Mouse (Mus musculus) embryonic facial prominence, embryonic 14.5 days (tissue): ENCODE results near the gene Gxylt2. TPM values are rescaled to one million over a fixed set of nuclear protein-coding genes. Genes with fewer than 3 reads are reported as not detected.

ENCODE experiments used
- ATAC-seq: fragments of 200-750 bp; cut with Nextera tagmentation; 2 replicates; pipeline ENCODE4 v1.8.0; 2017; ENCODE audit warnings: low read depth, moderate number of reproducible peaks, moderate TSS enrichment
- DNase-seq: peaks from one replicate; pipeline ENCODE4 v3.0.0-alpha.2; 2015; ENCODE audit warnings: low spot score
- H3K27ac ChIP-seq: fragments of 300-500 bp; sonication (generic); replicated peaks from 2 replicates; pipeline ENCODE4 v1.5.1; 2014; ENCODE audit warnings: low read depth, mild to moderate bottlenecking, low read length, moderate library complexity
- H3K27me3 ChIP-seq: fragments of 300-500 bp; sonication (generic); replicated peaks from 2 replicates; pipeline ENCODE4 v1.6.1; 2014; ENCODE audit warnings: low read length; ENCODE audit not compliant: control insufficient read depth, insufficient read depth
- H3K36me3 ChIP-seq: fragments of 300-500 bp; sonication (generic); 2 replicates; pipeline ENCODE4 v1.6.1; 2014; ENCODE audit warnings: low read length, mixed read lengths; ENCODE audit not compliant: control insufficient read depth, insufficient read depth
- H3K4me1 ChIP-seq: fragments of 300-500 bp; sonication (generic); 2 replicates; pipeline ENCODE4 v1.6.1; 2014; ENCODE audit warnings: antibody characterized with exemption, low read length; ENCODE audit not compliant: control insufficient read depth, insufficient read depth
- H3K4me2 ChIP-seq: fragments of 300-500 bp; sonication (generic); 2 replicates; pipeline ENCODE4 v1.6.1; 2014; ENCODE audit warnings: low read depth, mild to moderate bottlenecking, low read length, moderate library complexity, mixed read lengths
- H3K4me3 ChIP-seq: fragments of 300-500 bp; sonication (generic); 2 replicates; pipeline ENCODE4 v1.5.1; 2014; ENCODE audit warnings: low read depth, mild to moderate bottlenecking, low read length
- H3K9ac ChIP-seq: fragments of 300-500 bp; sonication (generic); 2 replicates; pipeline ENCODE4 v1.6.1; 2014; ENCODE audit warnings: low read depth, mild to moderate bottlenecking, low read length, moderate library complexity, mixed read lengths
- H3K9me3 ChIP-seq: fragments of 300-500 bp; sonication (generic); 2 replicates; pipeline ENCODE4 v1.6.1; 2016; ENCODE audit warnings: low read length; ENCODE audit not compliant: control insufficient read depth
- WGBS: fragments of 180-500 bp; shearing (Covaris S2); extraction: QIAGEN DNeasy Blood & Tissue Kit; methylation state at CpG from one replicate; pipeline ENCODE4 v1.1.7; 2014; 5-methylcytosine and 5-hydroxymethylcytosine counted together
- polyA plus RNA-seq: library from polyadenylated mRNA; unstranded; fragments of >200 nt; fragmentation: Nextera tagmentation; extraction: Ambion mirVana; gene quantifications from 2 replicates; pipeline ENCODE4 v1.2.1, GENCODE M21; 2014

Gene Gxylt2
- polyA plus RNA-seq, 1 experiment from 2014 or later = 33.7 TPM

GRCm38 (mm10) chr6:100775923-100776505 lies 71.5 kb downstream of the Gxylt2 start:
- ATAC-seq (0 out of 2 replicates have a peak, but pooled peaks have one; percentile 33), DNase-seq (peak; percentile 62)
- Histone ChIP-seq H3K27ac (no peak overlapping the region), H3K4me3 (no peak overlapping the region), H3K9ac (no peak overlapping the region), H3K4me1 (0 out of 2 replicates have a peak, but pooled peaks cover 11% of the 10 kb centered on the region), H3K27me3 (no peaks in the 10 kb centered on the region), H3K4me2 (no peak overlapping the region), H3K36me3 (0 out of 2 replicates have a peak, but pooled peaks cover 4% of the 10 kb centered on the region), H3K9me3 (no peaks in the 10 kb centered on the region)
- 47% methylated on average over 15 of the region's 15 CpGs for WGBS

- Histone ChIP-seq H3K9ac (no peak overlapping the region), H3K27me3 (no peaks in the 10 kb centered on the region), H3K27ac (no peak overlapping the region), H3K4me2 (no peak overlapping the region), H3K4me1 (0 out of 2 replicates have a peak, but pooled peaks cover 11% of the 10 kb centered on the region), H3K9me3 (no peaks in the 10 kb centered on the region; the same call in 1 of the 2 replicates), H3K4me3 (no peak overlapping the region), H3K36me3 (peaks cover 12% of the 10 kb centered on the region; the same call in 1 of the 2 replicates)
- no peak for ATAC-seq
- DNase-seq = no peak
- 89% methylated on average over 5 of the region's 5 CpGs for WGBS
Observed at GRCm38 (mm10) chr6:100778595-100778994, 74.1 kb downstream of the Gxylt2 start.

GRCm38 (mm10) chr6:100780421-100780820 lies 75.9 kb downstream of the Gxylt2 start:
- 0 out of 2 replicates have a peak, but pooled peaks cover 11% of the 10 kb centered on the region for H3K4me1 ChIP-seq

GRCm38 (mm10) chr6:100781644-100782043 lies 77.1 kb downstream of the Gxylt2 start:
- ATAC-seq (no peak), DNase-seq (no peak)
- Histone ChIP-seq H3K4me2 (no peak overlapping the region), H3K9ac (no peak overlapping the region), H3K27ac (no peak overlapping the region), H3K27me3 (no peaks in the 10 kb centered on the region), H3K36me3 (peaks cover 23% of the 10 kb centered on the region; the same call in 1 of the 2 replicates), H3K4me3 (no peak overlapping the region), H3K9me3 (no peaks in the 10 kb centered on the region; the same call in 1 of the 2 replicates), H3K4me1 (0 out of 2 replicates have a peak, but pooled peaks cover 8% of the 10 kb centered on the region)
- WGBS = 85% methylated on average over 6 of the region's 6 CpGs

More at GRCm38 (mm10) chr6:100780421-100780820, 75.9 kb downstream of the Gxylt2 start:
- DNase-seq (peak; percentile 45), ATAC-seq (0 out of 2 replicates have a peak, but pooled peaks have one; percentile 15)
- 19% methylated on average over 4 of the region's 4 CpGs for WGBS
- no peak overlapping the region for H3K9ac ChIP-seq
- H3K4me3 ChIP-seq = no peak overlapping the region
- H3K9me3 ChIP-seq = no peaks in the 10 kb centered on the region; the same call in 1 of the 2 replicates
- H3K27ac ChIP-seq = no peak overlapping the region
- no peak overlapping the region for H3K4me2 ChIP-seq
- H3K27me3 ChIP-seq = no peaks in the 10 kb centered on the region
- H3K36me3 ChIP-seq = peaks cover 22% of the 10 kb centered on the region; the same call in 1 of the 2 replicates

- ATAC-seq = no peak
- Histone ChIP-seq H3K4me1 (no peaks in the 10 kb centered on the region), H3K9ac (no peak overlapping the region), H3K9me3 (no peaks in the 10 kb centered on the region; the same call in 1 of the 2 replicates), H3K27ac (no peak overlapping the region), H3K27me3 (no peaks in the 10 kb centered on the region), H3K4me3 (no peak overlapping the region), H3K4me2 (no peak overlapping the region), H3K36me3 (peaks cover 64% of the 10 kb centered on the region)
- DNase-seq = no peak
- 92% methylated on average over 1 of the region's 1 CpGs for WGBS
Observed at GRCm38 (mm10) chr6:100787726-100788125, 83.2 kb downstream of the Gxylt2 start.

GRCm38 (mm10) chr6:100789161-100789560 lies 84.6 kb downstream of the Gxylt2 start:
- H3K9me3 ChIP-seq = no peaks in the 10 kb centered on the region
- H3K27ac ChIP-seq = no peak overlapping the region
- H3K4me2 ChIP-seq = no peak overlapping the region
- no peak for DNase-seq
- ATAC-seq = no peak
- H3K9ac ChIP-seq = no peak overlapping the region
- peaks cover 51% of the 10 kb centered on the region for H3K36me3 ChIP-seq
- WGBS = 80% methylated on average over 1 of the region's 1 CpGs
- H3K4me1 ChIP-seq = peaks cover 8% of the 10 kb centered on the region; the same call in 1 of the 2 replicates
- H3K27me3 ChIP-seq = no peaks in the 10 kb centered on the region
- no peak overlapping the region for H3K4me3 ChIP-seq

GRCm38 (mm10) chr6:100792055-100792659 lies 87.6 kb downstream of the Gxylt2 start:
- Histone ChIP-seq H3K4me3 (no peak overlapping the region), H3K4me1 (peaks cover 8% of the 10 kb centered on the region; the same call in 1 of the 2 replicates), H3K4me2 (no peak overlapping the region), H3K9me3 (no peaks in the 10 kb centered on the region), H3K36me3 (peaks cover 45% of the 10 kb centered on the region), H3K27me3 (no peaks in the 10 kb centered on the region), H3K27ac (no peak overlapping the region), H3K9ac (no peak overlapping the region)
- ATAC-seq (peak; percentile 50), DNase-seq (no peak)
- WGBS = 66% methylated on average over 3 of the region's 3 CpGs

GRCm38 (mm10) chr6:100792973-100793769 lies 88.6 kb downstream of the Gxylt2 start:
- no peaks in the 10 kb centered on the region for H3K9me3 ChIP-seq
- no peak overlapping the region for H3K4me3 ChIP-seq
- H3K36me3 ChIP-seq = peaks cover 39% of the 10 kb centered on the region
- WGBS = 50% methylated on average over 14 of the region's 14 CpGs
- no peak overlapping the region for H3K4me2 ChIP-seq
- no peaks in the 10 kb centered on the region for H3K27me3 ChIP-seq
- no peak overlapping the region for H3K27ac ChIP-seq
- H3K4me1 ChIP-seq = peaks cover 8% of the 10 kb centered on the region; the same call in 1 of the 2 replicates
- H3K9ac ChIP-seq = no peak overlapping the region
- DNase-seq (peak; percentile 67), ATAC-seq (no peak; the same call in 1 of the 2 replicates)
